Mouse (Mus musculus): ENCODE measurements around the gene Slc38a6. TPM values are rescaled to one million over a fixed set of nuclear protein-coding genes. Genes with fewer than 3 reads are reported as not detected.

Slc38a6 gene
- total RNA-seq, 2 experiments from 2014 or later, result 2.8 to 10.8 TPM

- ATAC-seq (replicated peaks; ENCODE audit: poor library complexity, severe bottlenecking), result no peak
These were observed 66.8 kb downstream of the Slc38a6 start for GRCm38 (mm10) chr12:73353362-73353761.

- no peak for ATAC-seq (replicated peaks; ENCODE audit: poor library complexity, severe bottlenecking)
These were observed 67.9 kb downstream of the Slc38a6 start for GRCm38 (mm10) chr12:73354521-73354920.

- no peak for ATAC-seq (replicated peaks; ENCODE audit: poor library complexity, severe bottlenecking)
These were observed 68.7 kb downstream of the Slc38a6 start for GRCm38 (mm10) chr12:73355084-73355775.

GRCm38 (mm10) chr12:73356696-73357095 lies 70.1 kb downstream of the Slc38a6 start:
- ATAC-seq (replicated peaks; ENCODE audit: poor library complexity, severe bottlenecking), result no peak

GRCm38 (mm10) chr12:73357311-73357710 lies 70.7 kb downstream of the Slc38a6 start:
- no peak for ATAC-seq (replicated peaks; ENCODE audit: poor library complexity, severe bottlenecking)

- no peak for ATAC-seq (replicated peaks; ENCODE audit: poor library complexity, severe bottlenecking)
These were observed 71.2 kb downstream of the Slc38a6 start for GRCm38 (mm10) chr12:73357736-73358135.

GRCm38 (mm10) chr12:73358640-73359039 lies 72.1 kb downstream of the Slc38a6 start:
- 0 out of 2 replicates have a peak, but pooled peaks have one; percentile 24 for ATAC-seq (replicated peaks; ENCODE audit: poor library complexity, severe bottlenecking)

GRCm38 (mm10) chr12:73359520-73359919 lies 72.9 kb downstream of the Slc38a6 start:
- peak; percentile 96 for ATAC-seq (replicated peaks; ENCODE audit: poor library complexity, severe bottlenecking)

GRCm38 (mm10) chr12:73361201-73361600 lies 74.6 kb downstream of the Slc38a6 start:
- no peak for ATAC-seq (replicated peaks; ENCODE audit: poor library complexity, severe bottlenecking)

GRCm38 (mm10) chr12:73363401-73363800 lies 76.8 kb downstream of the Slc38a6 start:
- ATAC-seq (replicated peaks; ENCODE audit: poor library complexity, severe bottlenecking), result no peak

GRCm38 (mm10) chr12:73363956-73364355 lies 77.4 kb downstream of the Slc38a6 start:
- no peak for ATAC-seq (replicated peaks; ENCODE audit: poor library complexity, severe bottlenecking)

- ATAC-seq (replicated peaks; ENCODE audit: poor library complexity, severe bottlenecking), result no peak
These were observed 80.0 kb downstream of the Slc38a6 start for GRCm38 (mm10) chr12:73366581-73366980.

- no peak for ATAC-seq (replicated peaks; ENCODE audit: poor library complexity, severe bottlenecking)
These were observed 81.0 kb downstream of the Slc38a6 start for GRCm38 (mm10) chr12:73367460-73368079.

- no peak for ATAC-seq (replicated peaks; ENCODE audit: poor library complexity, severe bottlenecking)
These were observed 82.5 kb downstream of the Slc38a6 start for GRCm38 (mm10) chr12:73368868-73369608.

- ATAC-seq (replicated peaks; ENCODE audit: poor library complexity, severe bottlenecking), result peak; percentile 58
These were observed 83.9 kb downstream of the Slc38a6 start for GRCm38 (mm10) chr12:73370367-73370944.

- no peak for ATAC-seq (replicated peaks; ENCODE audit: poor library complexity, severe bottlenecking)
These were observed 84.6 kb downstream of the Slc38a6 start for GRCm38 (mm10) chr12:73371132-73371531.

GRCm38 (mm10) chr12:73378026-73378425 lies 91.4 kb downstream of the Slc38a6 start:
- ATAC-seq (replicated peaks; ENCODE audit: poor library complexity, severe bottlenecking), result no peak

- no peak for ATAC-seq (replicated peaks; ENCODE audit: poor library complexity, severe bottlenecking)
These were observed 92.3 kb downstream of the Slc38a6 start for GRCm38 (mm10) chr12:73378724-73379355.

GRCm38 (mm10) chr12:73380686-73381360 lies 94.2 kb downstream of the Slc38a6 start:
- ATAC-seq (replicated peaks; ENCODE audit: poor library complexity, severe bottlenecking), result no peak

- no peak for ATAC-seq (replicated peaks; ENCODE audit: poor library complexity, severe bottlenecking)
These were observed 94.9 kb downstream of the Slc38a6 start for GRCm38 (mm10) chr12:73381452-73381851.
